Mouse (Mus musculus): ENCODE data around the gene Prune2. TPM values are rescaled to one million over a fixed set of nuclear protein-coding genes. Genes with fewer than 3 reads are reported as not detected.

The Prune2 gene
- polyA plus RNA-seq, 1 experiment from 2014 or later, result 0.73 TPM

DNA sequence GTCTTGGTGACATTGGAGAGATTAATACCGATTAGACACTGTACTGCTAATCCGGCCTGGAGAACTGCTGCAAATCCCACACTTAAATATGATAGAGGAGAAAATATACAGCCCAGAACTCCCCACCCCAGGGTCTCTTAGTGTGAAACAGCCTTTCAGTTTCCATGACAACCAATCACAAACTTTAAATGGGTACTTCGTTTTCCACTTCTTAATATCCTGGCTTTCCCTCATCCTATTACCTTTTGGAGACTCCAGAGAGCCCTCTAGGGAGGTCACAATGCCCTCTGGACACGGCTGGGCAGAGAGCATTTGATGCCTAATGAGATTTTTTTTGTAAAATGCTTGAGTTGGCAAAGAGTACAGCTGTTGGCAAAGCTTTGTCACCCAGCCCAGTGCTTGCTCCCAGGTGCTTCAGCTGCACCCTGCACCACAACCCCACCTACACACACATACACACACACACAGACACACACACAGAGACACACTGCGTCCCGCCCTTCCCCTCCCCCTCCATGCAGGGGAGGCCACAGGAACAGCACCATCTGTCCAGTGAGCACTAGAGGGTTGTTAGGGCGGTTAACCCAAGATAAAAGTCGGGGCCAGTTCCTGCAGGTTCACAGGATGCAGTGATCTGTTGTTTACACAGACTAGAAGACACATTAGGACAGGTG, 122.9 kb downstream of the Prune2 start:
- whole genome bisulfite sequencing, result 50% methylated on average over 8 of the region's 8 CpGs
- no peak for ATAC-seq

DNA sequence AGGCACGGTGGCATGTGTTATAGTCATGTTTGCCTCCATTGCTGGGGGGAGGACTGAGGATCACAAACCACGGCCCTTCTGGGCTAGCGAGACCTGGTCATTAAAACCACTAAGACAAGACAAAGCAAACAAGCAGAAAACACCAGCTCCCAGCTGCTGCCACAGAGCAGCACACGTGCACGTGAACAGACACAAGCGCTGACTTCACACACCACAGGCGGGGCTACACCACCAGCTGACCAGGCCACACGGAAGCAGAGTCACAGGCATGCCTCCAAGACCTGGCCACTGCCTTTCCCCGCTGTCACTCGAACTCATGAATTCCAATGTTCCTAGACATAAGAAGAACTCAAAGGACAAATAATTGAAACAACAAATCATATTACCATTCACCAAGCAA, 125.5 kb downstream of the Prune2 start:
- Histone ChIP-seq H3K27ac (ENCODE audit: low read length) (no peak overlapping the region), H3K27me3 (replicated peaks; ENCODE audit: insufficient read depth, low read length) (no peaks in the 10 kb centered on the region), H3K9me3 (ENCODE audit: low read length) (no peaks in the 10 kb centered on the region), H3K4me2 (replicated peaks; ENCODE audit: low read depth, low read length) (no peak overlapping the region), H3K36me3 (ENCODE audit: insufficient read depth, low read length) (no peaks in the 10 kb centered on the region), H3K9ac (replicated peaks; ENCODE audit: low read depth) (no peak overlapping the region), H3K4me3 (ENCODE audit: low read depth, low read length) (no peak overlapping the region), H3K4me1 (ENCODE audit: insufficient read depth, low read depth, low read length) (no peaks in the 10 kb centered on the region)
- ATAC-seq (no peak), DNase-seq (ENCODE audit: low spot score) (no peak)
- WGBS, result 77% methylated on average over 10 of the region's 10 CpGs
- TF ChIP-seq EP300 (IDR thresholded peaks at IDR 0.05) (no peak), CTCF (IDR thresholded peaks at IDR 0.05) (no peak)

More for the DNA sequence above, 122.9 kb downstream of the Prune2 start:
- H3K27me3 ChIP-seq (replicated peaks; ENCODE audit: insufficient read depth, low read length), result no peaks in the 10 kb centered on the region
- H3K27ac ChIP-seq (ENCODE audit: low read length), result no peak overlapping the region
- no peak overlapping the region for H3K4me2 ChIP-seq (replicated peaks; ENCODE audit: low read depth, low read length)
- no peak overlapping the region for H3K9ac ChIP-seq (replicated peaks; ENCODE audit: low read depth)
- no peaks in the 10 kb centered on the region for H3K4me1 ChIP-seq (ENCODE audit: insufficient read depth, low read depth, low read length)
- H3K9me3 ChIP-seq (ENCODE audit: low read length), result no peaks in the 10 kb centered on the region
- H3K4me3 ChIP-seq (ENCODE audit: low read depth, low read length), result no peak overlapping the region
- TF ChIP-seq CTCF (IDR thresholded peaks at IDR 0.05) (no peak), EP300 (IDR thresholded peaks at IDR 0.05) (no peak)
- no peak for DNase-seq (ENCODE audit: low spot score)
- no peaks in the 10 kb centered on the region for H3K36me3 ChIP-seq (ENCODE audit: insufficient read depth, low read length)

DNA sequence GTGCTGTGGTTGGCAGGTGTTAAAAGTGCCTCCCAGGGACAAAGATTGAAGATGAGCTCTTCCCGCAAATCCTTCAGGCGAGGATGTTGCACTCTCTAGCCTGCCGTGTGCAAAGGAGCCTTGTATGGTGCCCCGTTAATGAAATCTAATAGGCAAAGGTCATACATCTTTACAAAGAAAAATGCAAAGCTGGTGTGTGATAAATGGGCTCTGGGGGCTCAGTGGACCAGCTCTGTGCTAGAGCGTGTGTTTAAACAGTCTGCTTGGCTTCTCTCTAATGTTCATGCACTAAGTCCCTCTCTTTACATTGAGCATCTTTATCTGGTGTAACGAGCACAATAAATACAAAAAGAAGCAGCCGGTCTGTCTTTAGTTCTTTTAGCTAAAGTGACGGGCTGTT, 138.1 kb downstream of the Prune2 start:
- Histone ChIP-seq H3K4me1 (ENCODE audit: insufficient read depth, low read depth, low read length) (no peaks in the 10 kb centered on the region), H3K4me3 (ENCODE audit: low read depth, low read length) (no peak overlapping the region), H3K36me3 (ENCODE audit: insufficient read depth, low read length) (no peaks in the 10 kb centered on the region), H3K9ac (replicated peaks; ENCODE audit: low read depth) (no peak overlapping the region), H3K27ac (ENCODE audit: low read length) (no peak overlapping the region), H3K9me3 (ENCODE audit: low read length) (no peaks in the 10 kb centered on the region), H3K27me3 (replicated peaks; ENCODE audit: insufficient read depth, low read length) (no peaks in the 10 kb centered on the region), H3K4me2 (replicated peaks; ENCODE audit: low read depth, low read length) (no peak overlapping the region)
- DNase-seq (ENCODE audit: low spot score) (no peak), ATAC-seq (no peak)
- 33% methylated on average over 8 of the region's 8 CpGs for WGBS
- TF ChIP-seq EP300 (IDR thresholded peaks at IDR 0.05) (no peak), CTCF (IDR thresholded peaks at IDR 0.05) (no peak)

DNA sequence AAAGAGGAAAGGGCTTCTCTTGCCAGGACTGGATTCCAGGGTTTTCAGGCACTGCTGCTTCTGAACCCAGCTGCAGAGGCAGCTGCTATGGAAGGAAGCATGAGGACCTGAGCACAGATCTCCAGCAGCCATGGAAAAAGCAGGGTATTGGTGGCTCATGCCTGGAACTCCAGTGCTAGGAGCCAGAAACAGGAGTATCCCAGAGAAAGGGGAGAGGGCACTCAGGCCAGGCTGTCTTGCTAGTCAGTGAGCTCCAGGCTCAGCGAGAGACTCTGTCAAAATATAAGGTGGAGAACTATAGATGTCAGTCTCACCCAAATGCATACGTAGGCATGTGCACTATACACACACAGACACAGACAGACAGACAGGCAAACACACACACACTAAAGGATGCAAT, 140.4 kb downstream of the Prune2 start:
- ATAC-seq, result no peak
- no peaks in the 10 kb centered on the region for H3K9me3 ChIP-seq (ENCODE audit: low read length)
- no peaks in the 10 kb centered on the region for H3K4me1 ChIP-seq (ENCODE audit: insufficient read depth, low read depth, low read length)

DNA sequence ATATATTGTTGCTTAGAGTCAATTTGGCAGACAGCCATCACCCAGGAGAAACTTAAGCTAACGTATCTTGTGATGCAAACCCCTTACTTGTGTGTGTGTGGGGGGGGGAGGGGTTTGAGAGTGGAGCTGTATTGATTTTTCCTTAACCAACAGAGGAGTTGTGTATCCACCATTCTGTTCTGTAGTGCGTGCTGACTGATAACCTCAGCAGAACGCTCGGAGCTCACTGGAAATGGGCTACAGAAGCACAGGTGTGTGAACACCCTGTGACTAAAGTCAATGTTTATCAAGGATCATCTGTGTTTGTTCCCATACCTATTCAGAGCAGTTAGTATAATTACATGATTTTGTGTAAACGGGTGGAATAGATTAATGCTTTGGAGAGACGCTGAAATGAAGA, 141.3 kb downstream of the Prune2 start:
- Histone ChIP-seq H3K9ac (replicated peaks; ENCODE audit: low read depth) (no peak overlapping the region), H3K36me3 (ENCODE audit: insufficient read depth, low read length) (no peaks in the 10 kb centered on the region), H3K4me1 (ENCODE audit: insufficient read depth, low read depth, low read length) (no peaks in the 10 kb centered on the region), H3K27ac (ENCODE audit: low read length) (no peak overlapping the region), H3K4me2 (replicated peaks; ENCODE audit: low read depth, low read length) (no peak overlapping the region), H3K9me3 (ENCODE audit: low read length) (no peaks in the 10 kb centered on the region), H3K27me3 (replicated peaks; ENCODE audit: insufficient read depth, low read length) (no peaks in the 10 kb centered on the region), H3K4me3 (ENCODE audit: low read depth, low read length) (no peak overlapping the region)
- TF ChIP-seq CTCF (IDR thresholded peaks at IDR 0.05), result no peak
- TF ChIP-seq EP300 (IDR thresholded peaks at IDR 0.05), result no peak
- no peak for DNase-seq (ENCODE audit: low spot score)
- WGBS, result 47% methylated on average over 6 of the region's 6 CpGs
- no peak for ATAC-seq

More for the DNA sequence above, 140.4 kb downstream of the Prune2 start:
- Histone ChIP-seq H3K36me3 (ENCODE audit: insufficient read depth, low read length) (no peaks in the 10 kb centered on the region), H3K9ac (replicated peaks; ENCODE audit: low read depth) (no peak overlapping the region), H3K4me2 (replicated peaks; ENCODE audit: low read depth, low read length) (no peak overlapping the region), H3K27ac (ENCODE audit: low read length) (no peak overlapping the region), H3K4me3 (ENCODE audit: low read depth, low read length) (no peak overlapping the region), H3K27me3 (replicated peaks; ENCODE audit: insufficient read depth, low read length) (no peaks in the 10 kb centered on the region)
- DNase-seq (ENCODE audit: low spot score), result no peak
- WGBS, result 72% methylated on average over 2 of the region's 2 CpGs
- TF ChIP-seq CTCF (IDR thresholded peaks at IDR 0.05), result no peak
- no peak for TF ChIP-seq EP300 (IDR thresholded peaks at IDR 0.05)

DNA sequence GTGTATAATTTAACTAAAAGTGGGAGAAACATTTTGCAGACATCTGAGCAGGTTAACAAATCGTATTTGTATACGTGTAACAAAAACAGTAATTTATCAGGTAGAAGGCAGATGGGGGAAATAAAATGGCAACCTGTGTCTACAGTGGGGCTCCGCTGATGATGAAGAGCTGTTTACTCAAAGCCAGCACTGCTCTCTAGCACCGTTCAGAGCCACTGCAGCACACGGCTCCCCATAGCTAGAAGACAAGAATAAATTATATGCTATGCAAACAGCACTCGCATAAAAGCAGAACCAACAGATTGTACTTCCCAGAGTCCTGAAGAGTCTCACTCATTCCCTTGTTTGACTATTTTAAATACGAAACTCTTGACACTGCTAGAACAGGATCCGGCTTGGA, 152.9 kb downstream of the Prune2 start:
- Histone ChIP-seq H3K4me3 (ENCODE audit: low read depth, low read length) (no peak overlapping the region), H3K9me3 (ENCODE audit: low read length) (no peaks in the 10 kb centered on the region), H3K27ac (ENCODE audit: low read length) (no peak overlapping the region), H3K4me2 (replicated peaks; ENCODE audit: low read depth, low read length) (no peak overlapping the region), H3K27me3 (replicated peaks; ENCODE audit: insufficient read depth, low read length) (no peaks in the 10 kb centered on the region), H3K9ac (replicated peaks; ENCODE audit: low read depth) (no peak overlapping the region), H3K4me1 (ENCODE audit: insufficient read depth, low read depth, low read length) (no peaks in the 10 kb centered on the region), H3K36me3 (ENCODE audit: insufficient read depth, low read length) (no peaks in the 10 kb centered on the region)
- DNase-seq (ENCODE audit: low spot score) (no peak), ATAC-seq (no peak)
- WGBS, result 40% methylated on average over 8 of the region's 8 CpGs
- no peak for TF ChIP-seq EP300 (IDR thresholded peaks at IDR 0.05)
- TF ChIP-seq CTCF (IDR thresholded peaks at IDR 0.05), result no peak
